19 mouse cellular contexts compared by ENCODE assay signal in the genomic region with DNA sequence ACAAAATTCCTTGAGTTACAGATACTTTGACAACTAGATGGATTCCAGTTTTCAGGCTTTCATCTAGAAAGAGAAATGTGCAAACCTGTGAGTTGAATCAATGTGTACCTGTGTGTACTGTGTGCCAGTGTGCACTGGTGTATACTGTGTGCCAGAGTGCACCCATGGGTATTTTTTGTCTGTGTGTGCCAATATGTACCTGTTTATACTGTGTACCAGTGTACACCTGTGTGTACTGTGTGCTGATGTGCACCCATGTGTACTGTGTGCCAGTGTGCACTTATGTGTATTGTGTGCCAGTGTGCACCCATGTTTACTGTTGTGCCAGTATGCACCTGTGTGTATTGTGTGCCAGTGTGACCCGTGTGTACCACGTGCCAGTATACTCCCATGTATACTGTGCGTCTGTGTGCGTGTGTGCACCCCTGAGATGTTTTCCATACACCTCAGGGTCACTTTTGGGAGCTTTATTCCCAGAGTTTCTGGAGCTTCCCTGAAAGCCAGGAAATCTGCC.
DNase-seq lines count a peak whose midpoint lies in the region; ATAC-seq and TF ChIP-seq lines count a peak whose summit lies in the region.
"Had no signal": no experiment of that assay in that cellular context is flagged by ENCODE, and none has a peak within 500 bp of the region (broad histone marks: within the 10 kb centered on the region; RNA-seq: fewer than 3 reads in every experiment).

No protein-coding gene starts in this region.

- no peaks in the 10 kb centered on the region for H3K9me3 ChIP-seq in forebrain, embryonic 16.5 days (ENCODE audit: control insufficient read depth, low read length)
- no peaks in the 10 kb centered on the region for H3K9me3 ChIP-seq in forebrain, embryonic 14.5 days (replicated peaks; ENCODE audit: control insufficient read depth, low read length)
- no peaks in the 10 kb centered on the region for H3K9me3 ChIP-seq in kidney, embryonic 16.5 days (ENCODE audit: low read length)
- H3K9me3 ChIP-seq in midbrain, embryonic 13.5 days = no peaks in the 10 kb centered on the region
- no peaks in the 10 kb centered on the region for H3K9me3 ChIP-seq in midbrain, embryonic 10.5 days (replicated peaks)
- no peaks in the 10 kb centered on the region for H3K9me3 ChIP-seq in hindbrain, postnatal 0 days (ENCODE audit: low read length)
- H3K9me3 ChIP-seq: embryonic facial prominence, embryonic 12.5 days; forebrain, embryonic 12.5 days; heart, embryonic 13.5 days; intestine, embryonic 15.5 days had no signal

- H3K4me1 ChIP-seq in forebrain, embryonic 16.5 days (replicated peaks; ENCODE audit: control insufficient read depth, insufficient read depth, low read length) = no peaks in the 10 kb centered on the region
- no peaks in the 10 kb centered on the region for H3K4me1 ChIP-seq in forebrain, embryonic 14.5 days (ENCODE audit: control insufficient read depth, insufficient read depth, low read length)
- no peaks in the 10 kb centered on the region for H3K4me1 ChIP-seq in kidney, embryonic 16.5 days (ENCODE audit: insufficient read depth, low read length)
- 0 out of 2 replicates have a peak, but pooled peaks cover 3% of the 10 kb centered on the region for H3K4me1 ChIP-seq in midbrain, embryonic 13.5 days (replicated peaks)
- no peaks in the 10 kb centered on the region for H3K4me1 ChIP-seq in midbrain, embryonic 10.5 days
- H3K4me1 ChIP-seq in hindbrain, postnatal 0 days (ENCODE audit: insufficient read depth, low read length) = no peaks in the 10 kb centered on the region
- H3K4me1 ChIP-seq: embryonic facial prominence, embryonic 12.5 days; heart, embryonic 13.5 days; intestine, embryonic 15.5 days had no signal

- H3K9ac ChIP-seq in forebrain, embryonic 16.5 days (replicated peaks; ENCODE audit: low read depth, low read length) = no peak overlapping the region
- no peak overlapping the region for H3K9ac ChIP-seq in forebrain, embryonic 14.5 days (ENCODE audit: low read length)
- no peak overlapping the region for H3K9ac ChIP-seq in kidney, embryonic 16.5 days (replicated peaks; ENCODE audit: low read length)
- no peak overlapping the region for H3K9ac ChIP-seq in midbrain, embryonic 13.5 days (replicated peaks)
- H3K9ac ChIP-seq in hindbrain, postnatal 0 days (replicated peaks; ENCODE audit: low read length) = no peak overlapping the region
- H3K9ac ChIP-seq: embryonic facial prominence, embryonic 12.5 days; forebrain, embryonic 12.5 days; heart, embryonic 13.5 days; intestine, embryonic 15.5 days had no signal

- DNase-seq in forebrain, embryonic 14.5 days (ENCODE audit: low spot score) = no peak
- no peak for DNase-seq in kidney, postnatal 14 days
- no peak for DNase-seq in midbrain, embryonic 10.5 days (ENCODE audit: low spot score)
- no peak for DNase-seq in hindbrain, postnatal 0 days (ENCODE audit: low spot score)
- DNase-seq: adrenal gland, adult 8-10 months; adrenal gland, postnatal 36 days; cerebellum, adult 2 months; cerebellum, postnatal 10 days; gastrocnemius, postnatal 36 days; heart, adult 11 months; heart, postnatal 36 days had no signal

- no peak overlapping the region for H3K27ac ChIP-seq in forebrain, embryonic 16.5 days (ENCODE audit: low read length)
- no peak overlapping the region for H3K27ac ChIP-seq in forebrain, embryonic 14.5 days (ENCODE audit: low read depth, low read length)
- H3K27ac ChIP-seq in kidney, embryonic 16.5 days (ENCODE audit: low read length) = no peak overlapping the region
- H3K27ac ChIP-seq in midbrain, embryonic 13.5 days = no peak overlapping the region
- H3K27ac ChIP-seq in midbrain, embryonic 10.5 days (replicated peaks) = no peak overlapping the region
- H3K27ac ChIP-seq in hindbrain, postnatal 0 days = no peak overlapping the region
- H3K27ac ChIP-seq: embryonic facial prominence, embryonic 12.5 days; forebrain, embryonic 12.5 days; heart, embryonic 13.5 days; intestine, embryonic 15.5 days had no signal

- no peaks in the 10 kb centered on the region for H3K27me3 ChIP-seq in forebrain, embryonic 16.5 days (replicated peaks; ENCODE audit: control insufficient read depth, insufficient read depth, low read length)
- no peaks in the 10 kb centered on the region for H3K27me3 ChIP-seq in forebrain, embryonic 14.5 days (replicated peaks; ENCODE audit: control insufficient read depth, insufficient read depth, low read length)
- no peaks in the 10 kb centered on the region for H3K27me3 ChIP-seq in kidney, embryonic 16.5 days (ENCODE audit: insufficient read depth, low read length)
- H3K27me3 ChIP-seq in midbrain, embryonic 13.5 days = no peaks in the 10 kb centered on the region
- H3K27me3 ChIP-seq in midbrain, embryonic 10.5 days (ENCODE audit: low read depth, poor library complexity, severe bottlenecking) = no peaks in the 10 kb centered on the region
- H3K27me3 ChIP-seq in hindbrain, postnatal 0 days (ENCODE audit: insufficient read depth, low read length) = no peaks in the 10 kb centered on the region
- H3K27me3 ChIP-seq: CH12.LX; embryonic facial prominence, embryonic 12.5 days; forebrain, embryonic 12.5 days; heart, embryonic 13.5 days; intestine, embryonic 15.5 days had no signal

- WGBS in forebrain, embryonic 16.5 days = 99% methylated on average over 4 of the region's 4 CpGs
- WGBS in forebrain, embryonic 14.5 days = 96% methylated on average over 4 of the region's 4 CpGs
- WGBS in kidney, embryonic 16.5 days = 94% methylated on average over 4 of the region's 4 CpGs
- 93% methylated on average over 4 of the region's 4 CpGs for WGBS in midbrain, embryonic 13.5 days
- 89% methylated on average over 4 of the region's 4 CpGs for WGBS in midbrain, embryonic 10.5 days
- WGBS in hindbrain, postnatal 0 days = 90% methylated on average over 4 of the region's 4 CpGs

- no peak for TF ChIP-seq CTCF in hindbrain, postnatal 0 days (IDR thresholded peaks at IDR 0.05; ENCODE audit: low read depth)

- no peaks in the 10 kb centered on the region for H3K36me3 ChIP-seq in forebrain, embryonic 16.5 days (ENCODE audit: control insufficient read depth, insufficient read depth)
- H3K36me3 ChIP-seq in forebrain, embryonic 14.5 days (ENCODE audit: control insufficient read depth, insufficient read depth, low read length) = no peaks in the 10 kb centered on the region
- H3K36me3 ChIP-seq in kidney, embryonic 16.5 days (ENCODE audit: insufficient read depth, low read length) = no peaks in the 10 kb centered on the region
- H3K36me3 ChIP-seq in midbrain, embryonic 13.5 days = no peaks in the 10 kb centered on the region
- no peaks in the 10 kb centered on the region for H3K36me3 ChIP-seq in midbrain, embryonic 10.5 days
- H3K36me3 ChIP-seq in hindbrain, postnatal 0 days (ENCODE audit: insufficient read depth, low read length) = no peaks in the 10 kb centered on the region
- H3K36me3 ChIP-seq: embryonic facial prominence, embryonic 12.5 days; forebrain, embryonic 12.5 days; heart, embryonic 13.5 days; intestine, embryonic 15.5 days had no signal

- H3K4me2 ChIP-seq in forebrain, embryonic 16.5 days (ENCODE audit: low read length) = no peak overlapping the region
- H3K4me2 ChIP-seq in forebrain, embryonic 14.5 days (ENCODE audit: low read length) = no peak overlapping the region
- H3K4me2 ChIP-seq in kidney, embryonic 16.5 days (replicated peaks; ENCODE audit: low read depth, low read length) = no peak overlapping the region
- H3K4me2 ChIP-seq in midbrain, embryonic 13.5 days (replicated peaks) = no peak overlapping the region
- H3K4me2 ChIP-seq in hindbrain, postnatal 0 days (ENCODE audit: low read depth, low read length) = no peak overlapping the region
- H3K4me2 ChIP-seq: embryonic facial prominence, embryonic 12.5 days; forebrain, embryonic 12.5 days; heart, embryonic 13.5 days; intestine, embryonic 15.5 days had no signal

- no peak overlapping the region for H3K4me3 ChIP-seq in forebrain, embryonic 16.5 days (replicated peaks; ENCODE audit: low read length)
- no peak overlapping the region for H3K4me3 ChIP-seq in forebrain, embryonic 14.5 days (ENCODE audit: low read depth, low read length)
- H3K4me3 ChIP-seq in kidney, embryonic 16.5 days (ENCODE audit: low read length) = no peak overlapping the region
- no peak overlapping the region for H3K4me3 ChIP-seq in midbrain, embryonic 13.5 days (replicated peaks)
- H3K4me3 ChIP-seq in midbrain, embryonic 10.5 days = no peak overlapping the region
- H3K4me3 ChIP-seq in hindbrain, postnatal 0 days (ENCODE audit: low read length) = no peak overlapping the region
- H3K4me3 ChIP-seq: embryonic facial prominence, embryonic 12.5 days; forebrain, embryonic 12.5 days; heart, embryonic 13.5 days; intestine, embryonic 15.5 days had no signal

- peak; percentile 31; the same call in 1 of the 2 replicates for ATAC-seq in forebrain, embryonic 16.5 days
- ATAC-seq in forebrain, embryonic 14.5 days = no peak
- ATAC-seq in kidney, embryonic 16.5 days (ENCODE audit: low FRiP score, low TSS enrichment) = peak; percentile 59; the same call in 1 of the 2 replicates
- peak; percentile 50 for ATAC-seq in midbrain, embryonic 13.5 days
- ATAC-seq in hindbrain, postnatal 0 days = 0 out of 2 replicates have a peak, but pooled peaks have one; percentile 35
- ATAC-seq: intestine, embryonic 15.5 days had no signal
